Mouse (Mus musculus): ENCODE results near the gene Cdh19. TPM values are rescaled to one million over a fixed set of nuclear protein-coding genes. Genes with fewer than 3 reads are reported as not detected.

Gene Cdh19
- total RNA-seq (2021), result 1 to 10 TPM; 1.1 TPM
- long read RNA-seq, experiment 1, result 0 reads
- long read RNA-seq, experiment 2, partial matches to known transcripts, result 0 of 2 reads
- long read RNA-seq, experiment 2, other reads (novel, unspliced or antisense), result 1 of 2 reads

DNA sequence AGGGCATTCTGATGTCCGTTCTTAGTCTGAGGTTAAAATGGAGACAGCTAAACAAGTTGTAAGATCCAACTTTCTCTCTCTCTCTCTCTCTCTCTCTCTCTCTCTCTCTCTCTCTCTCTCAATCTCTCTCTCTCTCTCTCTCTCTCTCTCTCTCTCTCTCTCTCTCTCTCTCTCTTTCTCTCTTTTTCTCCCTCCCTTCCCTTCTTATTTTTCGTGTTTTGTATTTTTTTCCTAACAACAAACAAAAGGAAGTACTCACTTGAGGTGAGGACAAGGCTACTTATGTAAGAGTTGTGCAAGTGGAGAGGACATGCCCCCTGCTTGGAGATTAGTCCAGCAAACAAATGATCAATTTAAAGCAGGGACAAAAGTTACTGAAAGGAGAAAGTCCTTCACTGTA is at the start of gene Cdh19:
TSS of gene Cdh19 (minus strand) at position 101 of the 400 bp plus-strand sequence.
- no peak for DNase-seq (ENCODE audit: low spot score)

GRCm38 (mm10) chr1:111020434-111021060 is 43.2 kb upstream of the Cdh19 start:
- DNase-seq (ENCODE audit: low spot score), result no peak

- DNase-seq (ENCODE audit: low spot score), result no peak
Observed at GRCm38 (mm10) chr1:111017640-111018039, 40.3 kb upstream of the Cdh19 start.

DNA sequence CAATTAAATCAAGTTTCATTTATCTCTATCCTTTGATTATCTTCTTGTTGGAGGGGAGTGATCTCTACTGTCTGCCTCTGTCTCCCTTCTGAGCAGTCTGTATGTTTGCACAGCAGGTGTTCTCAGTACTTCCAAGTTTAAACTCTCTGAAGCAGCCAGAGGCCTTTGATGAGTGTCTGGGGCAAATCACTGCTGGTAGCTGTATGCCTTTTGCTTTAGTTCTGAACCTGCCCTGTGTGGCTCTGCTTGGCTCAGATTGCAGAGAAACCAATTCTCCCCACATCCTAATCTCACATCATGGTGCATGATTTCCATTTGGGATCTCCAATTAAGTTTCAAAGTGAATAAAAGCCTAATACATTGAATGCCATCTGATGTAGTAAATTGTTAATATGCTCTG is 12.4 kb upstream of the Cdh19 start:
- DNase-seq (ENCODE audit: low spot score), result no peak

- DNase-seq (ENCODE audit: low spot score), result no peak
Observed at GRCm38 (mm10) chr1:110969201-110969600, 8.2 kb downstream of the Cdh19 start.

DNA sequence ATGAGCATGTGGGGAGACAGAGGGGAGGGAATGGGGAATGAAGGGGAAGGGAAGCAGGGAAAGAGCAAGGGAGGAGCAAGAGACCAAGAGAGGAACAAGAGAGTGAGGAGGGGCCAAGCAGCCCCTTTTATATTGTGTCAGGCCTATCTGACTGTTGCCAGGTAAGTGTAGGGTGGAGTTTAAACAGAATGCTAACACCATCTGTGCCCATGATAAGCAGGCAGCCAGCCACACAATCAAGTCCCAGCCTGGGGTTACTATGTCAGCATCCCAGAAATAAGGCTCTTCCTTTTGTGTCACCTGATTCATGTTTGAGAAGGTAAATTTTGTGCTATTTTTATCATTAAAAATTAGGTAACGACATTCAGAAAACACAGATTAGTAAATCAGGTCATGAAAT is 67.6 kb downstream of the Cdh19 start:
- no peak for DNase-seq (ENCODE audit: low spot score)

DNA sequence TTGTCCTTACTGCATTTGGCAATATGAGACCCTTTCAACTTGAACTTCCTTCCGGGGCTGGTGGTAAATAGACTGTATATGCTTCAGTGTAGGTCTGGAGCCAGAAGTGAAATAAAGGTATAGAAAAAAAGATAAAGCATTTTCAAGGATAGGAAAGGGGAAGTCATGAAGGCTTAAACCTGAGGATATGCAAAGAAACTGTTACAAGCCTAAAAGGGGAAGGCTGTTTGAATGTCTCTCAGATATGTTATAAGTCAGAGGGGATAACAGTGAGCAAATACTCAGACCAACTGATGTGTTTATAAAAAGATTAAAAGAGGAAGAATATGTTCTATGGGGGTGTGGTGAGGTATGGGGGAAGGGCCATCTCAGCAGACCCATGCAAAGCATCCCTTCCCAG is 68.2 kb downstream of the Cdh19 start:
- DNase-seq (ENCODE audit: low spot score), result no peak

- no peak for DNase-seq (ENCODE audit: low spot score)
Observed at GRCm38 (mm10) chr1:110904266-110904665, 73.1 kb downstream of the Cdh19 start.

Measured in gastrocnemius, adult 18-20 months (tissue).